Mouse (Mus musculus): ENCODE data around the gene Dhps. TPM values are rescaled to one million over a fixed set of nuclear protein-coding genes. Genes with fewer than 3 reads are reported as not detected.
"Not testable (repeated sequence)": the region's sequence is repeated elsewhere in the genome, so short reads cannot be mapped to it uniquely, and the experiment has no call there.

Dhps gene
- total and polyA plus RNA-seq, 3 experiments, result 44.7 to 88.5 (median 60.1) TPM

DNA sequence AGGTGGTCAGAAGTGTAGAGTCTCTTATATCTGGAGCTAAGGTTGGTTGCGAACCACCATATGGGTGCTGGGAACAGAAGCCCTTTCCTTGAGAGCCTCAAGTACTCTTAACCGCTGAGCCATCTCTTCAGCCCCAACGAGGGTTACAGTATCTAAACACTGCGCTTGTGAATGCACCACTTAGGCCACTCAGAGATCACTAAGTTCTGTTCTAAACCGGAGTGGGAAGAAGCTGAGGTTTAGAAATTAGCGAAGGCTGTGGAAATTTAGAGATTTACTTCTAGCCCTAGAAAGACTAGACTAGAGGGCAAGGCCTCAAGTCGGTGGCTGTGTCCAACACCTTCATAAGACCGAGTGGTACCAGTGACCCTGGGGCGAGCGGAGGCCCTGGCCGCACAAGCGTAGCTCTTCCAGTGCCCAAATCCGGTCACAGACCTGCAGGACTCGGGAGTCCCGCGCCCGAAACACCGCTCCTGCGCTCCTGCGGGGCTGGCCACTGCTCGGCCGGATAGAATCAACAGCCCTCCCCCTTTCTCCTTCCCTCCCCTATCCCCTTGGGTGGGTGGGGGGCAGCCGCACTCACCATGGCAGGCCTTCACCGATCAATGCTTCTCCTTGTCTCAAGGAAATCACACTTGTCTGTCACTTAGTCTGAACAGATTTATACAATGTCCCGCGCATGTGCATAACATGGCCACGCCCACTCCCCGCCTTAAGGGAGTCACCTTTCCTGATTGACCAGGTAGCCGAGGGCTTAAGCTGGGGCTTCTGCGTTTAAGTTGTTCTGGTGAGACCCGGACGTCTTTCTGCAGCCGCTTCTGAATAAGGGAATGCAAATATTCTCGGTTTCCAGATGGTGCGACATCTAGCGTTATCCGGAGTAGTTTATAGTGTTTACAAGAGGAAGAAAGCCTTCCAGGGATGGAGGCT, 47.8 kb downstream of the Dhps start (continued):
- TF ChIP-seq MEF2A (IDR thresholded peaks at IDR 0.05; ENCODE audit: borderline replicate concordance, low read depth, low read length) (0 out of 2 replicates have a peak, but pooled peaks have one; percentile 22), POLR2AphosphoS2 (IDR thresholded peaks at IDR 0.05; ENCODE audit: low read depth, low read length) (no peak), ZMIZ1 (IDR thresholded peaks at IDR 0.05; ENCODE audit: low read depth, low read length) (peak; percentile 47; the same call in 1 of the 2 replicates), IRF4 (IDR thresholded peaks at IDR 0.05; ENCODE audit: low read depth, low read length) (0 out of 2 replicates have a peak, but pooled peaks have one; percentile 9), USF2 (conservative IDR thresholded peaks at IDR 0.05; ENCODE audit: low read depth, low read length) (no peak), BHLHE40 (IDR thresholded peaks at IDR 0.05; ENCODE audit: low read depth, low read length) (no peak), MXI1 (IDR thresholded peaks at IDR 0.05; ENCODE audit: low read depth, low read length) (peak; percentile 52; the same call in 1 of the 2 replicates), JUN (IDR thresholded peaks at IDR 0.05; ENCODE audit: insufficient read depth, low read depth, low read length) (no peak), SIN3A (IDR thresholded peaks at IDR 0.05; ENCODE audit: low read length) (peak; percentile 62; the same call in 1 of the 2 replicates)

DNA sequence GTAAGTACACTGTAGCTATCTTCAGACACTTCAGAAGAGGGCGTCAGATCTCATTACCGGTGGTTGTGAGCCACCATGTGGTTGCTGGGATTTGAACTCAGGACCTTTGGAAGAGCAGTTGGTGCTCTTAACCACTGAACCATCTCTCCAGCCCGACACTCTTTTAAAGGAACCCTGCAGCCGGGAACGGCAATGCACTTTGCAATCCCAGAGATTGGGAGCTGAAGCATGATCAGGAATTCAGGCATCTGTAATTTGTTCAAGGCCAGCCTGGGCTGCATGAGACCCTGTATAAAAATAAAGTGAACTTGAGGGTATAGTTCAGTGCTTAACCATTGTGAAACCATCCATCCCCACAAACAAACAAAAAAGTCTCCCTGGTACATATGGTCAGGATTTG, 48.7 kb downstream of the Dhps start:
- DNase-seq (ENCODE audit: extremely low read depth); H3K36me3 ChIP-seq (replicated peaks in 1 of 2; ENCODE audit: control insufficient read depth in 1 of 2, insufficient read depth in 1 of 2, low read length in 1 of 2); H3K4me2 ChIP-seq (ENCODE audit: insufficient read depth, low read depth, poor library complexity, severe bottlenecking); H3K9me3 ChIP-seq (replicated peaks; ENCODE audit: low read length); H3K79me2 ChIP-seq (replicated peaks; ENCODE audit: control insufficient read depth, extremely low read depth, insufficient read depth, poor library complexity, severe bottlenecking); H3K27ac ChIP-seq (ENCODE audit: insufficient read depth, low read depth); H3K27me3 ChIP-seq (replicated peaks); in situ Hi-C loops (cut with MboI; ENCODE audit: low pct_ligation_motif_present, low pct_unique_long_range_greater_than_20kb, low sequenced_read_pairs); H3K4me3 ChIP-seq (replicated peaks in 1 of 3; ENCODE audit: low read depth in 2 of 3, low read length in 2 of 3, poor library complexity in 1 of 3); dilution Hi-C loops (cut with MboI; ENCODE audit: extremely low pct_ligation_motif_present, extremely low pct_unique_long_range_greater_than_20kb, low sequenced_read_pairs); H3K9ac ChIP-seq (ENCODE audit: insufficient read depth, low read depth): not testable (repeated sequence)
- peaks cover 0 to 11% of the 10 kb centered on the region in 2 experiments; a peak in 2 of 4 replicates for H3K4me1 ChIP-seq (ENCODE audit: control insufficient read depth in 1 of 2, insufficient read depth in 2 of 2)

DNA sequence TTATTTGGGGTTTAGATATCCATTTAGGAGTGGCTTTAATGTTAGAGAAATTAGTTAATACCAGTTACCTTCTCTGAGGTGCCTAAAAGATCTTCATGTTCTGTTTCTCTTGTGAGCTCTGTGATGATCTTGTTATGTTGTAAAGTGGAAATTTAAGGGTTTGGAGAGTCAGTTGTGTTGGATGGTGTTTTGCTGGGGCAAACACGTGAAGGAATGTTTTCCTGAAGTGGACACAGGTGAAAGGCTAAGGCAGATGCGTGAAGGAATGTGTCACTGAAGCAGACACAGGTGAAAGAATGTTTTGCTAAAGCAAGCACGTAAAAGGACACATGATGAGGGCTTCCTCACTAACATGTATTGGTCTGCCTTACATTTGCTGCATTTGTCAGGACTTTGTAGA, 51.4 kb downstream of the Dhps start, which contains the start of gene Zfp791:
TSS of gene Zfp791 (minus strand) at position 101 of the 400 bp plus-strand sequence.
- Histone ChIP-seq H3K27me3 (replicated peaks) (peaks cover 3% of the 10 kb centered on the region), H3K79me2 (replicated peaks; ENCODE audit: control insufficient read depth, extremely low read depth, insufficient read depth, poor library complexity, severe bottlenecking) (no peaks in the 10 kb centered on the region), H3K9me3 (replicated peaks; ENCODE audit: low read length) (no peaks in the 10 kb centered on the region), H3K4me2 (ENCODE audit: insufficient read depth, low read depth, poor library complexity, severe bottlenecking) (no peak within 1 kb of the TSS), H3K27ac (ENCODE audit: insufficient read depth, low read depth) (no peak within 1 kb of the TSS), H3K36me3 (replicated peaks in 1 of 2; ENCODE audit: control insufficient read depth in 1 of 2, insufficient read depth in 1 of 2, low read length in 1 of 2) (no peaks in the 10 kb centered on the region), H3K4me1 (ENCODE audit: control insufficient read depth in 1 of 2, insufficient read depth in 2 of 2) (peaks cover 0 to 6% of the 10 kb centered on the region in 2 experiments; a peak in 2 of 4 replicates), H3K4me3 (replicated peaks in 1 of 3; ENCODE audit: low read depth in 2 of 3, low read length in 2 of 3, poor library complexity in 1 of 3) (no peak within 1 kb of the TSS), H3K9ac (ENCODE audit: insufficient read depth, low read depth) (no peak within 1 kb of the TSS)
- TF ChIP-seq CTCF (conservative IDR thresholded peaks at IDR 0.05 in 1 of 2, IDR thresholded peaks at IDR 0.05 in 1 of 2; ENCODE audit: low read depth in 2 of 2, low read length in 2 of 2) (no peak), RAD21 (IDR thresholded peaks at IDR 0.05; ENCODE audit: low read depth, low read length) (no peak), ELF1 (IDR thresholded peaks at IDR 0.05; ENCODE audit: low read depth, low read length) (no peak), HCFC1 (IDR thresholded peaks at IDR 0.05; ENCODE audit: low read depth, low read length) (no peak), TBP (conservative IDR thresholded peaks at IDR 0.05; ENCODE audit: low read depth, low read length) (no peak), ZMIZ1 (IDR thresholded peaks at IDR 0.05; ENCODE audit: low read depth, low read length) (no peak), MAZ (IDR thresholded peaks at IDR 0.05; ENCODE audit: low read depth, low read length) (no peak), CHD1 (IDR thresholded peaks at IDR 0.05; ENCODE audit: low read depth, low read length) (no peak), NRF1 (IDR thresholded peaks at IDR 0.05; ENCODE audit: low read depth, low read length) (no peak), PAX5 (IDR thresholded peaks at IDR 0.05; ENCODE audit: low read length) (no peak), ETS1 (conservative IDR thresholded peaks at IDR 0.05; ENCODE audit: low read depth, low read length) (no peak), ZKSCAN1 (IDR thresholded peaks at IDR 0.05; ENCODE audit: borderline replicate concordance, low read depth, low read length) (no peak), GABPA (IDR thresholded peaks at IDR 0.05; ENCODE audit: insufficient replicate concordance, low read depth, low read length) (no peak), MAX (IDR thresholded peaks at IDR 0.05; ENCODE audit: low read length) (no peak)
- no peak for DNase-seq (ENCODE audit: extremely low read depth)
- in situ Hi-C loops (cut with MboI; ENCODE audit: low pct_ligation_motif_present, low pct_unique_long_range_greater_than_20kb, low sequenced_read_pairs) (no loop called here), dilution Hi-C loops (cut with MboI; ENCODE audit: extremely low pct_ligation_motif_present, extremely low pct_unique_long_range_greater_than_20kb, low sequenced_read_pairs) (no loop called here)
